Mouse (Mus musculus) frontal cortex, postnatal 10 days (tissue): ENCODE measurements around the gene Vegfa.
"Not testable (repeated sequence)": the region's sequence is repeated elsewhere in the genome, so short reads cannot be mapped to it uniquely, and the experiment has no call there.

ENCODE experiments used
- DNase-seq, 2 experiments: peaks; one replicate each; pipeline ENCODE4 v3.0.0; 2022; ENCODE audit warnings: low spot score in 2 of 2, mixed read lengths in 1 of 2

Vegfa gene

GRCm38 (mm10) chr17:45999366-45999940, 32.7 kb downstream of the Vegfa start:
- DNase-seq: no peak

- DNase-seq: no peak
These were observed 33.8 kb downstream of the Vegfa start for GRCm38 (mm10) chr17:45998363-45998762.

GRCm38 (mm10) chr17:45996921-45997444, 35.2 kb downstream of the Vegfa start:
- no peak for DNase-seq

- no peak for DNase-seq
These were observed 37.8 kb downstream of the Vegfa start for GRCm38 (mm10) chr17:45994281-45994817.

GRCm38 (mm10) chr17:45986915-45987314, 45.3 kb downstream of the Vegfa start:
- DNase-seq: no peak

- DNase-seq: no peak
These were observed 45.8 kb downstream of the Vegfa start for GRCm38 (mm10) chr17:45986374-45986773.

GRCm38 (mm10) chr17:45983185-45983584, 49.0 kb downstream of the Vegfa start:
- not testable (repeated sequence) for DNase-seq

GRCm38 (mm10) chr17:45981841-45982240, 50.3 kb downstream of the Vegfa start:
- DNase-seq: no peak

- DNase-seq: no peak
These were observed 53.0 kb downstream of the Vegfa start for GRCm38 (mm10) chr17:45979025-45979805.

- DNase-seq: no peak
These were observed 57.7 kb downstream of the Vegfa start for GRCm38 (mm10) chr17:45974461-45974860.

- DNase-seq: no peak
These were observed 59.0 kb downstream of the Vegfa start for GRCm38 (mm10) chr17:45973214-45973613.

GRCm38 (mm10) chr17:45972405-45972804, 59.8 kb downstream of the Vegfa start:
- no peak for DNase-seq

GRCm38 (mm10) chr17:45971800-45972199, 60.4 kb downstream of the Vegfa start:
- DNase-seq: no peak

GRCm38 (mm10) chr17:45970741-45971550, 61.2 kb downstream of the Vegfa start:
- no peak for DNase-seq

- no peak for DNase-seq
These were observed 62.6 kb downstream of the Vegfa start for GRCm38 (mm10) chr17:45969596-45969995.

- no peak for DNase-seq
These were observed 63.8 kb downstream of the Vegfa start for GRCm38 (mm10) chr17:45968341-45968740.
